Mouse (Mus musculus) frontal cortex, adult (tissue): ENCODE measurements around the gene Raet1e.
A peak's percentile ranks its signal among the peaks of the same experiment; 100 is the strongest.
"Not testable (repeated sequence)": the region's sequence is repeated elsewhere in the genome, so short reads cannot be mapped to it uniquely, and the experiment has no call there.

ENCODE experiments used
- ATAC-seq: cut with Nextera tagmentation; 2 replicates; pipeline ENCODE4 v1.9.2; 2017; ENCODE audit warnings: mild to moderate bottlenecking, moderate library complexity, mixed read lengths; ENCODE audit not compliant: low TSS enrichment

Raet1e gene

DNA sequence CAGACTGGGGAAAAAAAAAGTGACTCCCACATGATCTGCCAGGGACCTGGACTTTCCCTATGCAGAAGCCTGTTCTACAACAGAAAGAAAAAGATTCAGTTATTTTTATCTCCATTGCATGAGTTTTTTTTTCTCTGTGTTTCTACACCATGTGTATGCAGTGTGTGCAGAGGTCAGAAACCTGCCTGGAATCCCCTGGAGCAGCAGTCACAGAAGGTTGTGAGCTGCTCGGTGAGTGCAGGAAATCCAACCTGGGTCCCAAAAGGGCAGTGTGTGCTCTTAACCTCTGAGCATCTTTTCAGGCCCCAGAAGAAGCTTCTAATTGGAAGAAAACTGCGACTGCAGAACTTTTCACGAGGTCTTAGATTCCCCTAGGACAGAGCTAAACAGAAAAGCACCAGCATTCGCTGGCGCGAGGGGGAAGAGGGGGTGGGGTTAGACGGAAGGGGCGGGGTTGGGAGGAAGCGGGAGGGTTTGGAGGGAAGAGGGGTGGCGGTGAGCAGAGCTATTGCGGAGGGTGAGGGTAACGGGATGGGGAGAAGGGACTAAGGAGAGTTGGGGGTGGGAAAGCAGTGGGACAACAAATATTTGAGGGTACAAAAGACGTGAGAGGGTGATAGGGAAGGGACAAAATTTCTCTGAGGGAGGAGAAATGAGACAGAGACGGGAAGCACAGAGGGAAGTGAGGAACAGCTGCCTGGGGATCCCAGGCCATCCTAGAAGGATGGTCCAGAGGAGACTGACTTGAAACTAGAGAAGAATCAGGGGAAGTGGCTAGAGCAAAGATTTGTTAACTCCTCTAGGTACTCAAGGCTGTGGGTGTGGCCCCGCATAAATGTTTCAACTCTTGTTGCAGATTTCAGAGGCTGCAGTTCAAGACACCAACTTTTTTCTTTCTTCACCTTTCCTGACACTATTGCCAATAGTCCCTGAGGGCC lies 203.3 kb downstream of the Raet1e start:
- peak; percentile 57; the same call in 1 of the 2 replicates for ATAC-seq

DNA sequence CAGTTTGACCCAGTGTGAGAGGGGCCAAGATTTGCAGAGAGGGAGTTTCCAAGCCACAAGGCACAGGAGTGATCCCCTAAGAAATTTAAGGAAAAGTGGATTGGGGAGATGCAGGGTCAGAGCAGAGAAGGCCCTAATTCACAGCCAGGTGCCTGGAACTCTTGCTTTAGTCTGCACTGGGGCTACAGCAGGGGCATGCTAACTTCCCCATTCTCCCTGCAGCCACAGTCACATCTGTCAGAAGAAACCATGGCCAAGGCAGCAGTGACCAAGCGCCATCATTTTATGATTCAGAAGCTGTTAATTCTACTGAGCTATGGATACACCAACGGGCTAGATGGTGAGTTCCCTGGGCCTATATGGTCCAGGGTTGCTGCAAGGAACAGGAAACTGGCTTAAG lies 204.1 kb downstream of the Raet1e start:
- not testable (repeated sequence) for ATAC-seq

DNA sequence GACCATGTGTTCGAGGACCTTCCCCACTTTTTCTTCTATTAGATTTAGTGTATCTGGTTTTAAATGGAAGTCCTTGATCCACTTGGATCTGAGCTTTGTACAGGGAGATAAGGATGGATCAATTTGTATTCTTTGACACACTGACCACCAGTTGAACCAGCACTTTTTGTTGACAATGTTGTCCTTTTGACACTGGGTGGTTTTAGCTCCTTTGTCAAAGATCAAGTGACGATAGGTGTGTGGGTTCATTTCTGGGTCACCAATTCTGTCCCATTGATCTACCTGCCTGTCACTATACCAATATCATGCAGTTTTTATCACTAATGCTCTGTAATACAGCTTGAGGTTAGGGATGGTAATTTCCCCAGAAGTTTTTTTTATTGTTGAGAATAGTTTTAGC lies 206.5 kb downstream of the Raet1e start:
- ATAC-seq: not testable (repeated sequence)

DNA sequence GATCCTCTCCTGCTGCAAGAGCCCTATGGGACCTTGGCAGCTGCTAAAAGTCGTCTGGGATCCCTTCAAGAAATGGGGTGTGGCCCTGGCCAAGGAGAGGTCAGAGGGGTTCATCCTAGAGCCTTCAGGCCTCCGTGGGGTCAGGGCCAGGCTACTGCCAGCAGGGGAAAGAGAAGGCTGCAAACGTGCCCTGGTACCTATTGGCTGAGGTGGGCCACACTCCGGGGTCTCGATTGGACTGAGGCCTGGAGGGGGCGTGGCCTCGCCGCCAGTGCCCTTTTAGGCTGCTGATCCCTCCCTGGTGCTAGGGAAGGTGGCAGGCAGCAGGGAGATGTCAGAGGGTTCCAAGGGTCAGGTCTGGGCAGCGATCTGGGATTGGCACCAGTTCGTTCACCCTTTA lies 222.9 kb downstream of the Raet1e start:
- not testable (repeated sequence) for ATAC-seq

DNA sequence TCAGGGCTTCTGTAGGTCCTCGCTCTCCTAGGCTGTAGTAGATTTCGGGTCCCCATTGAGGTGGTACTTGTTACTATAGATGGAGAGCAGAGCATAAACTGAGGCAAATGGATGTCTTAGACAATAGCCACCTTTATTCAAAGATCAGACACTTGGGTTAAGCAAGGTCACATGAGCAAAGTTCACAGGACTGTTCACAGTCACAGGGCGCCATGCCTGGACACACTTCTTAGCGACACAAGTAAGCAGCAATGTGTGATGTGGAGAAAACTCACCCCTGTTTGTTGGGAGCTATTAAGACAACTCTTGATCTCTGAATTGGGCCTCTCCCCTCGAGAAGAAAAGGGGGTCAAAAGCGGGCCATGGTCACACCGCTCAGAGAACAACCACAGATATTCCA lies 231.8 kb downstream of the Raet1e start:
- not testable (repeated sequence) for ATAC-seq

DNA sequence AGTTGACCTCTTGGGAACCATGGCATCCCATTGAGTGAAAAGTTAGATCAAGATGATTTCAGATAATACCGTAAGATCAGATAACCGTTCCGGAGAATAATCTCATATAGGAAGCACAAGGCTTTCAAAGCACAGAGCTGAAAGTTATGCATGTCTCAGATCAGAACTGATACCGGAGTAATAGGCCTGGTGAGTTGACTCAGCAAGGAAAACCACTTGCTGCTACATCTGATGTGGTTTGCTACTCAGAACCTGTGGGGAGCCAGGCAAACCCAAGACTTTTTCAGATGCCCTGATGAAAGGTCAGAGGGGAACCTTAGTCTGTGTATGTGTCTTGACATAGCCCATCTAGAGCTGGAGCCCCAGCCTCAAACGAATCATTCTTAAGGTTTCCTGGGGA lies 233.2 kb downstream of the Raet1e start:
- not testable (repeated sequence) for ATAC-seq

DNA sequence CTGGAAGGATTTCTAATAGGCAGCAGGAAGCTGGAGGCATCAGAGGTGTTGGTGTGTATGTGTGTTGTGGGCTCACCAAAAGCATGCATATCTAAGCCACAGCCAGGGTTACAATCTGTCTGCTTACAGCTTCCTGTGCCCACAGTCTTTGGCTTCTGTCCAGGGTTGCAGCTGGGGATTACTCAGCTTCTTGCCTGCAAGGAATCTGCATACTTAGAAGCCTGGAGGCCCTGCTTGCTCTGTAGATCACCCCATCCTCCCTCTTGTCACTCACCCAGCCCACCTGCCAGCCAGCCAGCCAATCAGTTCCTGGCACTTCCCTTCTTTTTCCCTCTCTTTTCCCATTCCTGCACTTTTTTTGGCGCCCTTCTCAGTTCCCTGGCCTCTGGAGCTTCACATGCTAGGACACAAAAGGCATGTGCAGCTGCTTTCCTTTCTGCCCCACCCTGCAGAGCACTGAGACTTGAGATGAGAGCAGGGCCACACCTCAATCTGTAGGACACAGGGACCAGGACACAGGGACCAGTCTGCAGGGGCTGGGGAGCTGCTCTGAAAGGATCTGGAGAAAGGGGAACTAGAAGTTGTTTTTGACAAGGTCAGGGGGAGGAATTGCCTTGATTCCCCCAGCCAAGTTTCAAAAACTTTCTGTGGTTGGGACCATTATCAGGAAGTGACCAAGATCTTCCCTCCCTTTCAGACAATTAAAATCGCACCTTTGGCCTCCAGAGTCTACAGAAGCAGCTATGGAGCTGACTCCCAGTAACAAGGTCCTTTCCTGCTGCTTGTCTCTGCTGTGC lies 234.9 kb downstream of the Raet1e start:
- ATAC-seq: peak; percentile 97

DNA sequence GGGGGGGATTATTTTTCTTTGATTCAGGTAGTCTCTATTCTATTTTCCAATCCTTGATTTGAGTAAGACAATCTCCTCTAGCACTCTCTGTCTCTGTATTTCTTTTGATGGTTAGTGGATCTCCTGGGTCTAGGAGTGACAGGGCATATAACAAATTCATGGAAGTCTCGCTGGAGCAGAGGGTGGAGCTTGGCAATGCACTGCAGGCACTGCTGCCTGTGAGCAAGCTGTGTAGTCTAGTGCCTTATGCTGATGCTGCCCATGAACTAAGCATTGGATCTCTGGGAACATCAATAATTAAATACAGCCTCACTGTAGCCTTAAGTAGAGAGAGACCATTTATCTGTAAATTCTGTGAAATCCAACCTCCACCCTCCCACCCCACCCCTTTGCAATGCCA lies 238.3 kb downstream of the Raet1e start:
- ATAC-seq: not testable (repeated sequence)

DNA sequence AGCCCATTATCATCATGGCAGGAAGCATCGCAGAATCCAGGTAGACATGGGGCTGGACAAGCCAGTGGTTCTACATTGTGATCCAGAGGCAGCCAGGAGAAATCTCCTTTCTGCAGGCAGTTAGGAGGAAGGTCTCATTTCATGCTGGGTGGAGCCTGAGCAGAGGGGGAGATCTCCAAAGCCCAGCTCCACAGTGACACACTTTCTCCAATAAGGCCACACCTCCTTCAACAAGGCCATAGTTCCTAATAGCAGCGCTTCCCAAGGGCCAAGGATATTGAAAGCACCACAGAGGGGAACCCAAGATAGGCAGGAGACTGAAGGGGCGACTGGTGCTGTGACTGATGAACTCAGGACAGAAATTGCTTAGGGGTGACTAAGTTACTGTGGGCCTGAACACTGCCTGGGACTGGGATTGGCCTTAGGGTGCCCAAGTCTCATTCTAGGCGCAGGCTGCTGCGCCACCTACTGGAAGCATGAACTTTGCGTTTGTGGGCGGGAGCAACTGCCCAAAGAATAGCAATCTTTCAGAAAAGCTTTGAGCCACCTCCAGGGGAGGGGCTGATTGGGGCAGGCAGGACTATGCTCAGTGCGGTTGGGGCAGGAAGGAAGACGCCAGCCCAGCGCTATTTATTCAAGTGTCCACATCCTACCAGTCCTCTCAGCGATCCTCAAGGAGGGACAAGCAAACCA lies 244.0 kb downstream of the Raet1e start:
- ATAC-seq: peak; percentile 88

DNA sequence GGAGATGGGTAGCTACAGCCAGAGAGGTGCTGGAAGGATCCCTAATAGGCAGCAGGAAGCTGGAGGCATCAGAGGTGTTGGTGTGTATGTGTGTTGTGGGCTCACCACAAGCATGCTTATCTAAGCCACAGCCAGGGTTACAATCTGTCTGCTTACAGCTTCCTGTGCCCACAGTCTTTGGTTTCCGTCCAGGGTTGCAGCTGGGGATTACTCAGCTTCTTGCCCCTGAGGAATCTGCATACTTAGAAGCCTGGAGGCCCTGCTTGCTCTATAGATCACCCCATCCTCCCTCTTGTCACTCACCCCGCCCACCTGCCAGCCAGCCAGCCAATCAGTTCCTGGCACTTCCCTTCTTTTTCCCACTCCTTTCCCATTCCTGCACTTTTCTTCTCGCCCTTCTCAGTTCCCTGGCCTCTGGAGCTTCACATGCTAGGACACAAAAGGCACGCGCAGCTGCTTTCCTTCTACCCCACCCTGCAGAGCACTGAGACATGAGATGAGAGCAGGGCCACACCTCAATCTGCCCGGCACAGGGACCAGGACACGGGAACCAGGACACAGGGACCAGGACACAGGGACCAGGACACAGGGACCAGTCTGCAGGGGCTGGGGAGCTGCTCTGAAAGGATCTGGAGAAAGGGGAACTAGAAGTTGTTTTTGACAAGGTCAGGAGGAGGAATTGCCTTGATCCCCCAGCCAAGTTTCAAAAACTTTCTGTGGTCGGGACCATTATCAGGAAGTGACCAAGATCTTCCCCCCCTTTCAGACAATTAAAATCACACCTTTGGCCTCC lies 255.5 kb downstream of the Raet1e start:
- peak; percentile 90 for ATAC-seq
